Mouse (Mus musculus): Measurements from ENCODE around the gene Apod. TPM values are rescaled to one million over a fixed set of nuclear protein-coding genes. Genes with fewer than 3 reads are reported as not detected.

The Apod gene
- polyA plus RNA-seq, 1 experiment, result 6.1 TPM

- WGBS, result 12% methylated on average over 6 of the region's 6 CpGs
- Histone ChIP-seq H3K36me3 (ENCODE audit: control insufficient read depth, insufficient read depth, low read length) (no peaks in the 10 kb centered on the region), H3K27me3 (ENCODE audit: control insufficient read depth, insufficient read depth, low read length) (no peaks in the 10 kb centered on the region), H3K27ac (ENCODE audit: control insufficient read depth, insufficient read depth, low read length) (no peak overlapping the region), H3K4me1 (replicated peaks; ENCODE audit: control insufficient read depth, insufficient read depth, low read length) (0 out of 2 replicates have a peak, but pooled peaks cover 2% of the 10 kb centered on the region), H3K4me3 (ENCODE audit: control insufficient read depth, insufficient read depth, low read length) (no peak overlapping the region)
- TF ChIP-seq POLR2A (IDR thresholded peaks at IDR 0.05; ENCODE audit: control insufficient read depth, extremely low read depth, insufficient read depth, low read length, poor library complexity) (no peak), CTCF (IDR thresholded peaks at IDR 0.05; ENCODE audit: borderline replicate concordance, control insufficient read depth, extremely low read depth, insufficient read depth, low read length, poor library complexity) (no peak)
- DNase-seq, result no peak
These were observed 40.5 kb downstream of the Apod start for GRCm38 (mm10) chr16:31274084-31274483.

- TF ChIP-seq CTCF (IDR thresholded peaks at IDR 0.05; ENCODE audit: borderline replicate concordance, control insufficient read depth, extremely low read depth, insufficient read depth, low read length, poor library complexity) (no peak), POLR2A (IDR thresholded peaks at IDR 0.05; ENCODE audit: control insufficient read depth, extremely low read depth, insufficient read depth, low read length, poor library complexity) (no peak)
- WGBS, result 95% methylated on average over 2 of the region's 2 CpGs
- peaks cover 10% of the 10 kb centered on the region; the same call in 1 of the 2 replicates for H3K36me3 ChIP-seq (ENCODE audit: control insufficient read depth, insufficient read depth, low read length)
These were observed 47.9 kb downstream of the Apod start for GRCm38 (mm10) chr16:31266692-31267091.

DNA sequence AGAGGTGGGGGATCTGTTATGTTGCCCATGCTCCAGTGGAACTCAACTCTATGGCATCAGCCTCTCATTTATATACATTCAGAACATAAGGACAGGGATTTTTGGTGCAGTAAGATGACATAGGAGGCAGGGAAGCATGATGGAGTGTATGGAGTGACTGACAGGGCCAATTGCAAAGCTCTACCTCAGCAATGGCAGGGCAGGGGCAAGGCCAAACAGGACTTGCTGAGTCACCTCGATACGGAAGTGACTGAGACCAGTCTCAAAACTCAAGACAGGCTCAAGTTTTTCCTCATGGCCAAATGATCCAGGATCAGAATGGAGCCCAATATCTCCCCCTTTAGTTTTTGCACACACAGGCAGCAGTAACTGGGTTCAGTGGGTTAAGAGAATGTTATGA, 58.5 kb downstream of the Apod start:
- no peak for TF ChIP-seq POLR2A (IDR thresholded peaks at IDR 0.05; ENCODE audit: control insufficient read depth, extremely low read depth, insufficient read depth, low read length, poor library complexity)
- TF ChIP-seq CTCF (IDR thresholded peaks at IDR 0.05; ENCODE audit: borderline replicate concordance, control insufficient read depth, extremely low read depth, insufficient read depth, low read length, poor library complexity), result no peak

More at GRCm38 (mm10) chr16:31266692-31267091, 47.9 kb downstream of the Apod start:
- DNase-seq, result no peak
- no peaks in the 10 kb centered on the region for H3K27me3 ChIP-seq (ENCODE audit: control insufficient read depth, insufficient read depth, low read length)
- no peaks in the 10 kb centered on the region for H3K4me1 ChIP-seq (replicated peaks; ENCODE audit: control insufficient read depth, insufficient read depth, low read length)
- no peak overlapping the region for H3K4me3 ChIP-seq (ENCODE audit: control insufficient read depth, insufficient read depth, low read length)
- no peak overlapping the region for H3K27ac ChIP-seq (ENCODE audit: control insufficient read depth, insufficient read depth, low read length)

GRCm38 (mm10) chr16:31255685-31256084, 58.9 kb downstream of the Apod start:
- DNase-seq, result no peak
- no peaks in the 10 kb centered on the region for H3K4me1 ChIP-seq (replicated peaks; ENCODE audit: control insufficient read depth, insufficient read depth, low read length)
- TF ChIP-seq POLR2A (IDR thresholded peaks at IDR 0.05; ENCODE audit: control insufficient read depth, extremely low read depth, insufficient read depth, low read length, poor library complexity), result no peak
- TF ChIP-seq CTCF (IDR thresholded peaks at IDR 0.05; ENCODE audit: borderline replicate concordance, control insufficient read depth, extremely low read depth, insufficient read depth, low read length, poor library complexity), result no peak
- no peak overlapping the region for H3K27ac ChIP-seq (ENCODE audit: control insufficient read depth, insufficient read depth, low read length)
- H3K27me3 ChIP-seq (ENCODE audit: control insufficient read depth, insufficient read depth, low read length), result no peaks in the 10 kb centered on the region
- H3K36me3 ChIP-seq (ENCODE audit: control insufficient read depth, insufficient read depth, low read length), result peaks cover 36% of the 10 kb centered on the region
- no peak overlapping the region for H3K4me3 ChIP-seq (ENCODE audit: control insufficient read depth, insufficient read depth, low read length)
- WGBS, result 97% methylated on average over 3 of the region's 3 CpGs

More for the DNA sequence above, 58.5 kb downstream of the Apod start:
- Histone ChIP-seq H3K27ac (ENCODE audit: control insufficient read depth, insufficient read depth, low read length) (no peak overlapping the region), H3K27me3 (ENCODE audit: control insufficient read depth, insufficient read depth, low read length) (no peaks in the 10 kb centered on the region), H3K4me1 (replicated peaks; ENCODE audit: control insufficient read depth, insufficient read depth, low read length) (no peaks in the 10 kb centered on the region), H3K4me3 (ENCODE audit: control insufficient read depth, insufficient read depth, low read length) (no peak overlapping the region), H3K36me3 (ENCODE audit: control insufficient read depth, insufficient read depth, low read length) (peaks cover 39% of the 10 kb centered on the region)
- 91% methylated on average over 2 of the region's 2 CpGs for WGBS
- no peak for DNase-seq

DNA sequence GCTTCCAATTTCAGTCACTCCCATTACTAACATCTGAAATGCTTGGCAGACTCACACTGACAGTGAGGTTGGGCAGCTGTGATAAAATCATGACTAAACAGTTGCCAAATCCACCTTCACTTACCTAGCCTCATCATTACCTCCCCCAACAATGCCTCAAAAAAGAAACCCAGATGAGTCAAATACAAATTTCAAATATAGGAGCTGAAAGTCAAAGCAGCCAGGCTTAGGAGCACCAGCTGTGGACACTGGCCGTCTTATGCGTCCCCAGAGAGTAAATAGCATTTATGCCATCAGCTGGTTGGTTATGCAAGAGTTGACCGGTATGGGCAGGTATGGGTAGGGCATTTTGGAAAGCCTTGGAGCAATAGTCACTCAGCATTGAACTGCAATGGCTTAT, 65.2 kb downstream of the Apod start:
- no peak for DNase-seq
- no peak overlapping the region for H3K4me3 ChIP-seq (ENCODE audit: control insufficient read depth, insufficient read depth, low read length)
- H3K4me1 ChIP-seq (replicated peaks; ENCODE audit: control insufficient read depth, insufficient read depth, low read length), result no peaks in the 10 kb centered on the region
- no peak overlapping the region for H3K27ac ChIP-seq (ENCODE audit: control insufficient read depth, insufficient read depth, low read length)
- H3K36me3 ChIP-seq (ENCODE audit: control insufficient read depth, insufficient read depth, low read length), result peaks cover 7% of the 10 kb centered on the region
- no peaks in the 10 kb centered on the region for H3K27me3 ChIP-seq (ENCODE audit: control insufficient read depth, insufficient read depth, low read length)
- WGBS, result 93% methylated on average over 3 of the region's 3 CpGs
- no peak for TF ChIP-seq POLR2A (IDR thresholded peaks at IDR 0.05; ENCODE audit: control insufficient read depth, extremely low read depth, insufficient read depth, low read length, poor library complexity)
- TF ChIP-seq CTCF (IDR thresholded peaks at IDR 0.05; ENCODE audit: borderline replicate concordance, control insufficient read depth, extremely low read depth, insufficient read depth, low read length, poor library complexity), result no peak

DNA sequence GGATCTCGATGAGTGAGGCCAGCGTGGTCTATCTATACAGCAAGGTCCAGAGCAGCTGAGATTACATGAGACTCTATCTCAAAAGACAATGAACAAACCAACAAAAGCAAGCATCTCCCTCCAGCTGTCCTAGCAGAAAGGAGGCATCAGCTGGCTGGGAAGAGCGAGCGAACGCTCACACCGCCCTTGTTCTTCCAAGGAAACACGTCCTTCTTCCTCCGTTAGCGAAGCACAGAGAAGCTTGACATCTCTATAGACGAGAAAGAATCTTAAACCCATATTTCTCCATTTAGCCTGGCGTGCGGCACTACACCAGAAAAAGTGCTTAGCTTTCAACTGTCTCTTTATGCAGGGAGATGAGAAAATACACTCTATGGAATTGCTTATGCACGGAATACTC, 65.9 kb downstream of the Apod start:
- TF ChIP-seq POLR2A (IDR thresholded peaks at IDR 0.05; ENCODE audit: control insufficient read depth, extremely low read depth, insufficient read depth, low read length, poor library complexity), result no peak
- TF ChIP-seq CTCF (IDR thresholded peaks at IDR 0.05; ENCODE audit: borderline replicate concordance, control insufficient read depth, extremely low read depth, insufficient read depth, low read length, poor library complexity), result no peak

DNA sequence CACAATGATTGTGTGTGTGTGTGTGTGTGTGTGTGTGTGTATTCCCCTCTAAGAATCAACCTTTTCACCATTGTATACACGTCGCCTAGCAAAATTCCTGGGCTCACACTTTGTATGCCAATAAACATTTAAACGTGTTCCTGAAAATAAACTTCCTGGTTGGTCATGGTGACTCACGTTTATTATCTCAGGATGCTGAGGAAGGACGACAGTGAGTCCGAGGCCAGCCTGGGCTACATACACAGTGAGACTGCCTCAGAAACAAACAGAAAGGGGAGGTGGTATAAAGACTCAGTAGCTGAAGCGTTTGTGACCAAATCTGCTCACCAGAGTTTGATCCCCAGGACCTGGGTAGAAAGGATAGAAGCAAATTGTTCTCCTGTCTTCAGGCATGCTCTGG, 67.2 kb downstream of the Apod start:
- WGBS, result 76% methylated on average over 7 of the region's 7 CpGs
- TF ChIP-seq CTCF (IDR thresholded peaks at IDR 0.05; ENCODE audit: borderline replicate concordance, control insufficient read depth, extremely low read depth, insufficient read depth, low read length, poor library complexity), result no peak
- TF ChIP-seq POLR2A (IDR thresholded peaks at IDR 0.05; ENCODE audit: control insufficient read depth, extremely low read depth, insufficient read depth, low read length, poor library complexity), result no peak
- no peaks in the 10 kb centered on the region for H3K27me3 ChIP-seq (ENCODE audit: control insufficient read depth, insufficient read depth, low read length)

More for the DNA sequence above, 65.9 kb downstream of the Apod start:
- Histone ChIP-seq H3K4me1 (replicated peaks; ENCODE audit: control insufficient read depth, insufficient read depth, low read length) (no peaks in the 10 kb centered on the region), H3K27ac (ENCODE audit: control insufficient read depth, insufficient read depth, low read length) (no peak overlapping the region), H3K27me3 (ENCODE audit: control insufficient read depth, insufficient read depth, low read length) (no peaks in the 10 kb centered on the region), H3K36me3 (ENCODE audit: control insufficient read depth, insufficient read depth, low read length) (peaks cover 7% of the 10 kb centered on the region), H3K4me3 (ENCODE audit: control insufficient read depth, insufficient read depth, low read length) (no peak overlapping the region)
- DNase-seq, result no peak
- WGBS, result 98% methylated on average over 13 of the region's 13 CpGs

More for the DNA sequence above, 67.2 kb downstream of the Apod start:
- Histone ChIP-seq H3K36me3 (ENCODE audit: control insufficient read depth, insufficient read depth, low read length) (peaks cover 4% of the 10 kb centered on the region), H3K27ac (ENCODE audit: control insufficient read depth, insufficient read depth, low read length) (no peak overlapping the region), H3K4me1 (replicated peaks; ENCODE audit: control insufficient read depth, insufficient read depth, low read length) (no peaks in the 10 kb centered on the region), H3K4me3 (ENCODE audit: control insufficient read depth, insufficient read depth, low read length) (no peak overlapping the region)
- DNase-seq, result no peak

Other genes with a start within 250 kb of the Apod start
- gene Xxylt1, start 233.4 kb downstream of the Apod start, polyA plus RNA-seq (2012; rRNA removed), result 13.2 and 15.4 TPM in 2 replicates
- gene Acap2, start 113.6 kb downstream of the Apod start, polyA plus RNA-seq (2012; rRNA removed), result 21.4 and 25.5 TPM in 2 replicates
- gene Ppp1r2, start 39.5 kb downstream of the Apod start, polyA plus RNA-seq (2012; rRNA removed), result 31.7 and 43.0 TPM in 2 replicates
- gene Bdh1, start 107.5 kb upstream of the Apod start, polyA plus RNA-seq (2012; rRNA removed), result 59.4 and 78.8 TPM in 2 replicates